10 mouse cellular contexts compared by ENCODE assay signal in the genomic region with DNA sequence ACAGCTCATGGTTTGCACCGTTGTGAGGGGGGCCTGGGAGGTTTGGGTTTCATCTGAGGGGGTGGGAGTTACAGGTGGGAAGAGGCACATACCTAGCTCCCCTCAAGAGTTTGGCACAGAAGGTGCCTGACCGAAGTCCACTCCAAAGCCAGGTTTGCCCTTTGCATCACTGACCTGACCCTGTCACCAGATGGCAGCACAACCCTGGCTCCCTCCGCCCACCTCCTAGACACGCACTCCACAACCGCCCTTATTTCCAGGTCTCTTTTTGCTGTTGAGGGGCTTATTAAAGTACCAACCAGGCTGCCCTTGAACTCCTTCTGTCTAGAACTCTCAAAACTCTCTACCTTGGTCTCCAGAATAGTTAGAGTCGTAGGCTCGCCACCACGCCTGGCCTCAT. TPM values are rescaled to one million over a fixed set of nuclear protein-coding genes. Genes with fewer than 3 reads are reported as not detected.
DNase-seq lines count a peak whose midpoint lies in the region; ATAC-seq and TF ChIP-seq lines count a peak whose summit lies in the region.
"Had no signal": no experiment of that assay in that cellular context is flagged by ENCODE, and none has a peak within 500 bp of the region (broad histone marks: within the 10 kb centered on the region; RNA-seq: fewer than 3 reads in every experiment).

No protein-coding gene starts in this region.

- peak; percentile 57 for TF ChIP-seq CTCF in midbrain, postnatal 0 days (IDR thresholded peaks at IDR 0.05)
- peak; percentile 92 for TF ChIP-seq CTCF in liver, postnatal 0 days (IDR thresholded peaks at IDR 0.05; ENCODE audit: low read depth)

- H3K4me2 ChIP-seq in midbrain, postnatal 0 days (ENCODE audit: low read depth, low read length, poor library complexity, severe bottlenecking): no peak overlapping the region
- H3K4me2 ChIP-seq in midbrain, embryonic 14.5 days (ENCODE audit: low read length): no peak overlapping the region
- no peak overlapping the region for H3K4me2 ChIP-seq in liver, postnatal 0 days (ENCODE audit: low read depth, low read length)
- H3K4me2 ChIP-seq in forebrain, embryonic 12.5 days: no peak overlapping the region
- H3K4me2 ChIP-seq: embryonic facial prominence, embryonic 12.5 days; midbrain, embryonic 12.5 days had no signal

- H3K36me3 ChIP-seq in midbrain, postnatal 0 days (ENCODE audit: insufficient read depth, low read length): peaks cover 8% of the 10 kb centered on the region; the same call in 1 of the 2 replicates
- peaks cover 17% of the 10 kb centered on the region for H3K36me3 ChIP-seq in midbrain, embryonic 14.5 days (ENCODE audit: control insufficient read depth, insufficient read depth, low read length)
- 0 out of 2 replicates have a peak, but pooled peaks cover 2% of the 10 kb centered on the region for H3K36me3 ChIP-seq in liver, postnatal 0 days (replicated peaks; ENCODE audit: insufficient read depth, low read length)
- peaks cover 26% of the 10 kb centered on the region for H3K36me3 ChIP-seq in forebrain, embryonic 12.5 days (replicated peaks)

- WGBS in midbrain, postnatal 0 days: 53% methylated on average over 8 of the region's 8 CpGs
- 55% methylated on average over 8 of the region's 8 CpGs for WGBS in midbrain, embryonic 14.5 days
- 31% methylated on average over 8 of the region's 8 CpGs for WGBS in liver, postnatal 0 days (ENCODE audit: insufficient replicate concordance)
- 47% methylated on average over 8 of the region's 8 CpGs for WGBS in forebrain, embryonic 12.5 days

- H3K4me3 ChIP-seq in midbrain, postnatal 0 days (ENCODE audit: low read depth, low read length): no peak overlapping the region
- no peak overlapping the region for H3K4me3 ChIP-seq in midbrain, embryonic 14.5 days (replicated peaks; ENCODE audit: low read depth, low read length)
- no peak overlapping the region for H3K4me3 ChIP-seq in liver, postnatal 0 days (ENCODE audit: low read depth, low read length)
- no peak overlapping the region for H3K4me3 ChIP-seq in forebrain, embryonic 12.5 days (replicated peaks)
- H3K4me3 ChIP-seq: embryonic facial prominence, embryonic 12.5 days; midbrain, embryonic 12.5 days had no signal

- no peaks in the 10 kb centered on the region for H3K9me3 ChIP-seq in midbrain, postnatal 0 days (ENCODE audit: low read length)
- H3K9me3 ChIP-seq in midbrain, embryonic 14.5 days (ENCODE audit: control insufficient read depth, low read length): no peaks in the 10 kb centered on the region
- no peaks in the 10 kb centered on the region for H3K9me3 ChIP-seq in liver, postnatal 0 days (ENCODE audit: low read length)
- H3K9me3 ChIP-seq in forebrain, embryonic 12.5 days: no peaks in the 10 kb centered on the region
- H3K9me3 ChIP-seq: midbrain, embryonic 12.5 days had no signal

- H3K9ac ChIP-seq in midbrain, postnatal 0 days (replicated peaks; ENCODE audit: low read length, poor library complexity, severe bottlenecking): no peak overlapping the region
- H3K9ac ChIP-seq in midbrain, embryonic 14.5 days (replicated peaks; ENCODE audit: low read length): no peak overlapping the region
- no peak overlapping the region for H3K9ac ChIP-seq in liver, postnatal 0 days (replicated peaks)
- H3K9ac ChIP-seq in forebrain, embryonic 12.5 days: no peak overlapping the region
- H3K9ac ChIP-seq: embryonic facial prominence, embryonic 12.5 days; midbrain, embryonic 12.5 days had no signal

- no peak for TF ChIP-seq EP300 in liver, postnatal 0 days (IDR thresholded peaks at IDR 0.05; ENCODE audit: low read depth)

- ATAC-seq in midbrain, postnatal 0 days (ENCODE audit: low FRiP score): no peak
- no peak for ATAC-seq in midbrain, embryonic 14.5 days (ENCODE audit: low FRiP score, low TSS enrichment)
- ATAC-seq in liver, postnatal 0 days: peak; percentile 76
- no peak for ATAC-seq in forebrain, embryonic 12.5 days (ENCODE audit: low FRiP score)

- DNase-seq in midbrain, postnatal 0 days (ENCODE audit: low spot score): no peak
- DNase-seq in midbrain, embryonic 14.5 days: no peak
- peak; percentile 75 for DNase-seq in adrenal gland, postnatal 10 days
- peak; percentile 60 to 61 for DNase-seq in heart, postnatal 36 days
- DNase-seq in liver, postnatal 0 days: peak; percentile 80
- peak; percentile 49 to 57 for DNase-seq in spleen, postnatal 36 days (ENCODE audit: low spot score in 2 of 2)
- DNase-seq in right cerebral cortex, postnatal 14 days: no peak

- H3K27me3 ChIP-seq in midbrain, postnatal 0 days (ENCODE audit: insufficient read depth, low read length): no peaks in the 10 kb centered on the region
- no peaks in the 10 kb centered on the region for H3K27me3 ChIP-seq in midbrain, embryonic 14.5 days (ENCODE audit: control insufficient read depth, insufficient read depth, low read length)
- H3K27me3 ChIP-seq in liver, postnatal 0 days (ENCODE audit: insufficient read depth, low read length): no peaks in the 10 kb centered on the region
- no peaks in the 10 kb centered on the region for H3K27me3 ChIP-seq in forebrain, embryonic 12.5 days
- H3K27me3 ChIP-seq: embryonic facial prominence, embryonic 12.5 days; midbrain, embryonic 12.5 days had no signal

- no peak overlapping the region for H3K27ac ChIP-seq in midbrain, postnatal 0 days (ENCODE audit: low read depth, low read length)
- H3K27ac ChIP-seq in midbrain, embryonic 14.5 days (replicated peaks; ENCODE audit: low read depth, low read length): no peak overlapping the region
- H3K27ac ChIP-seq in liver, postnatal 0 days (ENCODE audit: low read depth): no peak overlapping the region
- H3K27ac ChIP-seq in forebrain, embryonic 12.5 days: no peak overlapping the region
- H3K27ac ChIP-seq: embryonic facial prominence, embryonic 12.5 days; midbrain, embryonic 12.5 days had no signal

- intact Hi-C loops in heart, postnatal 36 days (cut with DNase I): loop anchor here (1.0 to 5.0 kb wide), 2 partner anchors 34 to 256 kb away; no protein-coding TSS in a partner anchor

- H3K4me1 ChIP-seq in midbrain, postnatal 0 days (ENCODE audit: insufficient read depth, low read length): no peaks in the 10 kb centered on the region
- no peaks in the 10 kb centered on the region for H3K4me1 ChIP-seq in midbrain, embryonic 14.5 days (ENCODE audit: control insufficient read depth, insufficient read depth, low read length)
- H3K4me1 ChIP-seq in liver, postnatal 0 days (ENCODE audit: insufficient read depth): peaks cover 10% of the 10 kb centered on the region
- H3K4me1 ChIP-seq in forebrain, embryonic 12.5 days: no peaks in the 10 kb centered on the region
- H3K4me1 ChIP-seq: embryonic facial prominence, embryonic 12.5 days; midbrain, embryonic 12.5 days had no signal

RNA-seq across cellular contexts. Expression of a gene that starts 9.4 kb away (rescaled TPM):
- 191 and 233 TPM in 2 replicates for total RNA-seq in midbrain, postnatal 0 days (2014; rRNA removed)
- polyA plus RNA-seq in midbrain, postnatal 0 days (2015; fragmentation: Nextera tagmentation; extraction: Ambion mirVana): 402 and 414 TPM in 2 replicates
- 286 and 299 TPM in 2 replicates for polyA plus RNA-seq in midbrain, embryonic 14.5 days (2014; fragmentation: Nextera tagmentation; extraction: Ambion mirVana)
- 100 to 1,000 TPM; 159 to 162 TPM for total RNA-seq in adrenal gland, postnatal 10 days (2021)
- total RNA-seq in heart, postnatal 36 days (2021): 100 to 1,000 TPM; 111 to 114 TPM
- polyA plus RNA-seq in liver, postnatal 0 days (2015; fragmentation: Nextera tagmentation; extraction: Ambion mirVana): 122 TPM in 2 replicates
- polyA plus RNA-seq in forebrain, embryonic 12.5 days (2016; fragmentation: Nextera tagmentation; extraction: Ambion mirVana): 303 and 311 TPM in 2 replicates

RNA-seq across cellular contexts. Expression of a gene that starts 20.0 kb away (rescaled TPM):
- total RNA-seq in midbrain, postnatal 0 days (2014; rRNA removed): not detected in 2 replicates
- 11.2 and 12.0 TPM in 2 replicates for polyA plus RNA-seq in midbrain, postnatal 0 days (2015; fragmentation: Nextera tagmentation; extraction: Ambion mirVana)
- 8.0 and 11.5 TPM in 2 replicates for polyA plus RNA-seq in midbrain, embryonic 14.5 days (2014; fragmentation: Nextera tagmentation; extraction: Ambion mirVana)
- total RNA-seq in adrenal gland, postnatal 10 days (2021): 10 to 100 TPM; 16.4 to 17.5 TPM
- total RNA-seq in heart, postnatal 36 days (2021): 10 to 100 TPM; 14.0 to 20.7 TPM
- polyA plus RNA-seq in liver, postnatal 0 days (2015; fragmentation: Nextera tagmentation; extraction: Ambion mirVana): 1.7 and 2.4 TPM in 2 replicates
- polyA plus RNA-seq in forebrain, embryonic 12.5 days (2016; fragmentation: Nextera tagmentation; extraction: Ambion mirVana): 7.5 and 10.2 TPM in 2 replicates

RNA-seq across cellular contexts. Expression of a gene that starts 47.4 kb away (rescaled TPM):
- total RNA-seq in midbrain, postnatal 0 days (2014; rRNA removed): 5.8 and 8.0 TPM in 2 replicates
- 4.4 and 5.4 TPM in 2 replicates for polyA plus RNA-seq in midbrain, postnatal 0 days (2015; fragmentation: Nextera tagmentation; extraction: Ambion mirVana)
- 1.4 TPM in 2 replicates for polyA plus RNA-seq in midbrain, embryonic 14.5 days (2014; fragmentation: Nextera tagmentation; extraction: Ambion mirVana)
- 100 to 1,000 TPM; 269 to 439 TPM for total RNA-seq in adrenal gland, postnatal 10 days (2021)
- total RNA-seq in heart, postnatal 36 days (2021): 100 to 1,000 TPM in 1 of 2 experiments, 10 to 100 TPM in 1; 93.7 to 108 TPM
- 27.5 and 43.6 TPM in 2 replicates for polyA plus RNA-seq in liver, postnatal 0 days (2015; fragmentation: Nextera tagmentation; extraction: Ambion mirVana)
- polyA plus RNA-seq in forebrain, embryonic 12.5 days (2016; fragmentation: Nextera tagmentation; extraction: Ambion mirVana): 0.95 and 1.5 TPM in 2 replicates

RNA-seq across cellular contexts. Expression of a gene that starts 48.3 kb away (rescaled TPM):
- total RNA-seq in midbrain, postnatal 0 days (2014; rRNA removed): 45.5 and 65.9 TPM in 2 replicates
- 33.5 and 35.3 TPM in 2 replicates for polyA plus RNA-seq in midbrain, postnatal 0 days (2015; fragmentation: Nextera tagmentation; extraction: Ambion mirVana)
- 28.8 and 29.9 TPM in 2 replicates for polyA plus RNA-seq in midbrain, embryonic 14.5 days (2014; fragmentation: Nextera tagmentation; extraction: Ambion mirVana)
- total RNA-seq in adrenal gland, postnatal 10 days (2021): 10 to 100 TPM; 31.2 to 33.5 TPM
- total RNA-seq in heart, postnatal 36 days (2021): 10 to 100 TPM; 26.6 to 29.9 TPM
- 9.8 and 10.1 TPM in 2 replicates for polyA plus RNA-seq in liver, postnatal 0 days (2015; fragmentation: Nextera tagmentation; extraction: Ambion mirVana)
- 31.2 and 34.5 TPM in 2 replicates for polyA plus RNA-seq in forebrain, embryonic 12.5 days (2016; fragmentation: Nextera tagmentation; extraction: Ambion mirVana)

Comparison
In these comparisons a context has a peak if more than half of its experiments do, and no peak if none do; other contexts are left out.
1. DNase-seq: peak in adrenal gland, postnatal 10 days (single experiment), heart, postnatal 36 days (2 of 2), liver, postnatal 0 days (single experiment) and spleen, postnatal 36 days (2 of 2); none in midbrain, postnatal 0 days (single experiment), midbrain, embryonic 14.5 days (single experiment) and right cerebral cortex, postnatal 14 days (single experiment).